Mouse (Mus musculus): ENCODE data around the gene Esr1. TPM values are rescaled to one million over a fixed set of nuclear protein-coding genes. Genes with fewer than 3 reads are reported as not detected.
"Not testable (repeated sequence)": the region's sequence is repeated elsewhere in the genome, so short reads cannot be mapped to it uniquely, and the experiment has no call there.

Gene Esr1
- polyA plus RNA-seq, 1 experiment from 2014 or later: 3.3 TPM

GRCm38 (mm10) chr10:4618026-4618425 is 6.6 kb downstream of the Esr1 start:
- no peak for TF ChIP-seq CTCF (IDR thresholded peaks at IDR 0.05; ENCODE audit: low read depth)
- no peaks in the 10 kb centered on the region for H3K36me3 ChIP-seq (ENCODE audit: insufficient read depth, low read length)
- H3K9me3 ChIP-seq (replicated peaks; ENCODE audit: low read length): no peaks in the 10 kb centered on the region
- no peak overlapping the region for H3K4me2 ChIP-seq (ENCODE audit: low read length)
- no peaks in the 10 kb centered on the region for H3K27me3 ChIP-seq (ENCODE audit: insufficient read depth, low read length)
- H3K4me3 ChIP-seq (replicated peaks; ENCODE audit: low read depth, low read length): no peak overlapping the region
- H3K9ac ChIP-seq (ENCODE audit: low read depth, low read length): no peak overlapping the region
- DNase-seq (ENCODE audit: low spot score) (peak; percentile 66), ATAC-seq (replicated peaks; ENCODE audit: low FRiP score, low read depth) (no peak)
- 38% methylated on average over 2 of the region's 2 CpGs for WGBS
- H3K4me1 ChIP-seq (replicated peaks; ENCODE audit: insufficient read depth, low read length): 0 out of 2 replicates have a peak, but pooled peaks cover 2% of the 10 kb centered on the region
- no peak overlapping the region for H3K27ac ChIP-seq

GRCm38 (mm10) chr10:4618686-4619085 is 7.3 kb downstream of the Esr1 start:
- H3K36me3 ChIP-seq (ENCODE audit: insufficient read depth, low read length): no peaks in the 10 kb centered on the region
- TF ChIP-seq CTCF (IDR thresholded peaks at IDR 0.05; ENCODE audit: low read depth): no peak
- no peak overlapping the region for H3K9ac ChIP-seq (ENCODE audit: low read depth, low read length)
- ATAC-seq (replicated peaks; ENCODE audit: low FRiP score, low read depth): peak; percentile 79
- no peaks in the 10 kb centered on the region for H3K9me3 ChIP-seq (replicated peaks; ENCODE audit: low read length)
- H3K27ac ChIP-seq: no peak overlapping the region
- 0 out of 2 replicates have a peak, but pooled peaks cover 2% of the 10 kb centered on the region for H3K4me1 ChIP-seq (replicated peaks; ENCODE audit: insufficient read depth, low read length)
- no peak overlapping the region for H3K4me3 ChIP-seq (replicated peaks; ENCODE audit: low read depth, low read length)
- 30% methylated on average over 5 of the region's 5 CpGs for WGBS
- H3K27me3 ChIP-seq (ENCODE audit: insufficient read depth, low read length): no peaks in the 10 kb centered on the region
- no peak overlapping the region for H3K4me2 ChIP-seq (ENCODE audit: low read length)
- peak; percentile 83 for DNase-seq (ENCODE audit: low spot score)

- not testable (repeated sequence) for H3K27ac ChIP-seq; DNase-seq (ENCODE audit: low spot score); H3K4me2 ChIP-seq (ENCODE audit: low read length); H3K4me1 ChIP-seq (replicated peaks; ENCODE audit: insufficient read depth, low read length); H3K4me3 ChIP-seq (replicated peaks; ENCODE audit: low read depth, low read length); H3K9me3 ChIP-seq (replicated peaks; ENCODE audit: low read length); H3K27me3 ChIP-seq (ENCODE audit: insufficient read depth, low read length); ATAC-seq (replicated peaks; ENCODE audit: low FRiP score, low read depth); H3K9ac ChIP-seq (ENCODE audit: low read depth, low read length); H3K36me3 ChIP-seq (ENCODE audit: insufficient read depth, low read length)
- WGBS: 50% methylated on average over 1 of the region's 1 CpGs
Measured at GRCm38 (mm10) chr10:4619426-4619825, 8.0 kb downstream of the Esr1 start.

DNA sequence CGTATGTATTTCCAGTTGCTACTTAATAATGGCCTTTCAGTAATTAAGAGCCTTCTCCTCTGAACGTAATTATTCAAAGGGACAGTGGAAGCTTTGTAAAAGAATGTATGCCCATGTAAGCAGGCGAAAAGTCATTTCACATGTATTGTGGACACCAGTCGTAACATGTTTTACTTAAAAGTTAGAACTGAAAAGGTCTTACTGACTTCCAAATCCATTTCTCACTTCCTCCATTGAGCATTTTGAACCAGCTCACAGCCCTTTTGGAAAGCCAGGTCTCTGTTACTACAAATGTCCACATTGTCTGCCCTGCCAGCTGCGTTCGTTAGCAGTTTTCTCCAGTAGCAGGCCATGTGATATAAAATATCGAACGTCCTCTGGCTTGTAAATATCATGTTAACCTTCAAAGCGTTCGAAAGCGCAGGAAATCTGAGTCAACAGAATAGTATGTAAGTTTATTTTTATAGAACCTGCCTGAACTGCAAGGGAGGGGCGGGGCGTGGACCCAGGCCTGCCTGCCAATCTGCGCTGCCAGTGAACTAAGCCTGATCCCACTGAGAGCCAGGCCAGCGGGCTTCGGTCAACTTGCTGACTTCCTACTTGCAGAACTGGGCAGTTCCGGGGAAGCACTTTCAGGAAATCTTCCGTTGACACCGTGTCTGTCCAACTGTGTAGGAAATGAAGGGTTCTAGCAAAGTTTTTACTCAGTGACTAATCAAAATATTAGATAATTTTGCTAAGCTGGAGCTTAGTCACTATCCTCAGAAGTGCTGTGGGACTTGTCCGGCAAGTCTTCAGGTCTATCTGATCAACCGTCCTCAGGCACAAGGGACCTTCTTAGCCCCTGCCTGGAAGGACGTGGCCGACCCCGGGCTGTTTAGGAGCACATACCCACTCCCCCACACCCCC is 9.5 kb downstream of the Esr1 start:
- Histone ChIP-seq H3K4me1 (replicated peaks; ENCODE audit: insufficient read depth, low read length) (0 out of 2 replicates have a peak, but pooled peaks cover 2% of the 10 kb centered on the region), H3K9me3 (replicated peaks; ENCODE audit: low read length) (no peaks in the 10 kb centered on the region), H3K27me3 (ENCODE audit: insufficient read depth, low read length) (no peaks in the 10 kb centered on the region), H3K9ac (ENCODE audit: low read depth, low read length) (no peak overlapping the region), H3K4me3 (replicated peaks; ENCODE audit: low read depth, low read length) (no peak overlapping the region), H3K27ac (no peak overlapping the region), H3K36me3 (ENCODE audit: insufficient read depth, low read length) (no peaks in the 10 kb centered on the region), H3K4me2 (ENCODE audit: low read length) (no peak overlapping the region)
- 51% methylated on average over 24 of the region's 24 CpGs for WGBS
- no peak for TF ChIP-seq CTCF (IDR thresholded peaks at IDR 0.05; ENCODE audit: low read depth)
- ATAC-seq (replicated peaks; ENCODE audit: low FRiP score, low read depth): 0 out of 2 replicates have a peak, but pooled peaks have one; percentile 22
- peak; percentile 41 for DNase-seq (ENCODE audit: low spot score)

DNA sequence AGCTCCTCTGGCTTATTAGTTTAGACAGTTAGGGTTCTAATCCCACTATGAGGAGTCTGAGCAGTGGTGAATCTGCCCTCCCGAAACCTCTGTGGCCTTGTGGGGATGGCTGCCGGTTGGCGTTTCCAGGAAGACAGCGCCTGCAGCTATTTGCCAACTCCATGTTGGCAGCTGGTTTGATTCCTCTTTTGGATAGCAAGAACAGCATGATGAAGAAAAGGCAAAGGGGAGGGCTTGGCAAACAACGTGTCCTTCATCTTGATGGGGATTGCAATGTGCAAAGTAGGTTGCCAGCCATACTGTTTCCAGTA is 10.1 kb downstream of the Esr1 start:
- H3K4me2 ChIP-seq (ENCODE audit: low read length): no peak overlapping the region
- no peaks in the 10 kb centered on the region for H3K27me3 ChIP-seq (ENCODE audit: insufficient read depth, low read length)
- H3K27ac ChIP-seq: no peak overlapping the region
- H3K36me3 ChIP-seq (ENCODE audit: insufficient read depth, low read length): no peaks in the 10 kb centered on the region
- ATAC-seq (replicated peaks; ENCODE audit: low FRiP score, low read depth): no peak
- DNase-seq (ENCODE audit: low spot score): no peak
- WGBS: 94% methylated on average over 5 of the region's 5 CpGs
- H3K9ac ChIP-seq (ENCODE audit: low read depth, low read length): no peak overlapping the region
- no peak overlapping the region for H3K4me3 ChIP-seq (replicated peaks; ENCODE audit: low read depth, low read length)
- 0 out of 2 replicates have a peak, but pooled peaks cover 2% of the 10 kb centered on the region for H3K4me1 ChIP-seq (replicated peaks; ENCODE audit: insufficient read depth, low read length)
- H3K9me3 ChIP-seq (replicated peaks; ENCODE audit: low read length): no peaks in the 10 kb centered on the region
- no peak for TF ChIP-seq CTCF (IDR thresholded peaks at IDR 0.05; ENCODE audit: low read depth)

GRCm38 (mm10) chr10:4623319-4623718 is 11.9 kb downstream of the Esr1 start:
- no peak for ATAC-seq (replicated peaks; ENCODE audit: low FRiP score, low read depth)
- no peaks in the 10 kb centered on the region for H3K9me3 ChIP-seq (replicated peaks; ENCODE audit: low read length)
- TF ChIP-seq CTCF (IDR thresholded peaks at IDR 0.05; ENCODE audit: low read depth): no peak
- no peak for DNase-seq (ENCODE audit: low spot score)
- no peaks in the 10 kb centered on the region for H3K27me3 ChIP-seq (ENCODE audit: insufficient read depth, low read length)
- H3K4me2 ChIP-seq (ENCODE audit: low read length): no peak overlapping the region
- 0 out of 2 replicates have a peak, but pooled peaks cover 2% of the 10 kb centered on the region for H3K4me1 ChIP-seq (replicated peaks; ENCODE audit: insufficient read depth, low read length)
- H3K9ac ChIP-seq (ENCODE audit: low read depth, low read length): no peak overlapping the region
- H3K27ac ChIP-seq: no peak overlapping the region
- H3K4me3 ChIP-seq (replicated peaks; ENCODE audit: low read depth, low read length): no peak overlapping the region
- no peaks in the 10 kb centered on the region for H3K36me3 ChIP-seq (ENCODE audit: insufficient read depth, low read length)

All from kidney, postnatal 0 days (tissue).